Mouse (Mus musculus): ENCODE results near the gene Tmem102. TPM values are rescaled to one million over a fixed set of nuclear protein-coding genes. Genes with fewer than 3 reads are reported as not detected.
A peak's percentile ranks its signal among the peaks of the same experiment; 100 is the strongest.

Gene Tmem102
- polyA plus RNA-seq (2011; ENCODE audit: insufficient read depth, insufficient read length, low read depth, missing spikeins): 10.1 and 11.6 TPM in 2 replicates

- H3K36me3 ChIP-seq (ENCODE audit: control insufficient read depth, insufficient read depth, low read length, poor library complexity, severe bottlenecking): no peaks in the 10 kb centered on the region
- no peaks in the 10 kb centered on the region for H3K9me3 ChIP-seq (replicated peaks; ENCODE audit: control insufficient read depth, insufficient read depth, low read length, poor library complexity, severe bottlenecking)
- H3K27me3 ChIP-seq (ENCODE audit: control insufficient read depth, insufficient read depth, low read length, poor library complexity, severe bottlenecking): peaks cover 12% of the 10 kb centered on the region
- H3K27ac ChIP-seq (ENCODE audit: insufficient read depth, low read length): peak within 1 kb of the TSS; percentile 9; the same call in 1 of the 2 replicates
- no peaks in the 10 kb centered on the region for H3K4me1 ChIP-seq (ENCODE audit: control insufficient read depth, insufficient read depth, low read length)
- TF ChIP-seq EP300 (IDR thresholded peaks at IDR 0.05; ENCODE audit: insufficient read depth, low read depth, low read length) (no peak), POLR2A (IDR thresholded peaks at IDR 0.05; ENCODE audit: insufficient read depth, low read length) (peak; percentile 28)
- peak within 1 kb of the TSS; percentile 76 for H3K4me3 ChIP-seq (ENCODE audit: low read depth, low read length)
- H3K9ac ChIP-seq (ENCODE audit: low read depth, poor library complexity, severe bottlenecking): peak within 1 kb of the TSS; percentile 90
Measured at GRCm38 (mm10) chr11:69804972-69805909, at the start of gene Tmem102. Gene Tmem102 (minus strand): TSS chr11:69805624.

- Histone ChIP-seq H3K9ac (ENCODE audit: low read depth, poor library complexity, severe bottlenecking) (no peak overlapping the region), H3K4me3 (ENCODE audit: low read depth, low read length) (no peak overlapping the region), H3K9me3 (replicated peaks; ENCODE audit: control insufficient read depth, insufficient read depth, low read length, poor library complexity, severe bottlenecking) (no peaks in the 10 kb centered on the region), H3K27ac (ENCODE audit: insufficient read depth, low read length) (no peak overlapping the region; the same call in 1 of the 2 replicates), H3K4me1 (ENCODE audit: control insufficient read depth, insufficient read depth, low read length) (no peaks in the 10 kb centered on the region), H3K27me3 (ENCODE audit: control insufficient read depth, insufficient read depth, low read length, poor library complexity, severe bottlenecking) (no peaks in the 10 kb centered on the region), H3K36me3 (ENCODE audit: control insufficient read depth, insufficient read depth, low read length, poor library complexity, severe bottlenecking) (peaks cover 14% of the 10 kb centered on the region)
- TF ChIP-seq CTCF (IDR thresholded peaks at IDR 0.05; ENCODE audit: low read depth, low read length) (no peak), EP300 (IDR thresholded peaks at IDR 0.05; ENCODE audit: insufficient read depth, low read depth, low read length) (no peak), POLR2A (IDR thresholded peaks at IDR 0.05; ENCODE audit: insufficient read depth, low read length) (no peak)
Measured at GRCm38 (mm10) chr11:69854680-69855079, 49.3 kb upstream of the Tmem102 start.

- H3K4me1 ChIP-seq (ENCODE audit: control insufficient read depth, insufficient read depth, low read length): no peaks in the 10 kb centered on the region
- H3K36me3 ChIP-seq (ENCODE audit: control insufficient read depth, insufficient read depth, low read length, poor library complexity, severe bottlenecking): peaks cover 14% of the 10 kb centered on the region
- no peaks in the 10 kb centered on the region for H3K9me3 ChIP-seq (replicated peaks; ENCODE audit: control insufficient read depth, insufficient read depth, low read length, poor library complexity, severe bottlenecking)
- no peak overlapping the region for H3K27ac ChIP-seq (ENCODE audit: insufficient read depth, low read length)
- TF ChIP-seq POLR2A (IDR thresholded peaks at IDR 0.05; ENCODE audit: insufficient read depth, low read length) (no peak), EP300 (IDR thresholded peaks at IDR 0.05; ENCODE audit: insufficient read depth, low read depth, low read length) (no peak), CTCF (IDR thresholded peaks at IDR 0.05; ENCODE audit: low read depth, low read length) (no peak)
- H3K4me3 ChIP-seq (ENCODE audit: low read depth, low read length): no peak overlapping the region
- no peak overlapping the region for H3K9ac ChIP-seq (ENCODE audit: low read depth, poor library complexity, severe bottlenecking)
- no peaks in the 10 kb centered on the region for H3K27me3 ChIP-seq (ENCODE audit: control insufficient read depth, insufficient read depth, low read length, poor library complexity, severe bottlenecking)
Measured at GRCm38 (mm10) chr11:69853994-69854393, 48.6 kb upstream of the Tmem102 start.

- TF ChIP-seq POLR2A (IDR thresholded peaks at IDR 0.05; ENCODE audit: insufficient read depth, low read length) (no peak), EP300 (IDR thresholded peaks at IDR 0.05; ENCODE audit: insufficient read depth, low read depth, low read length) (no peak), CTCF (IDR thresholded peaks at IDR 0.05; ENCODE audit: low read depth, low read length) (no peak)
- H3K27me3 ChIP-seq (ENCODE audit: control insufficient read depth, insufficient read depth, low read length, poor library complexity, severe bottlenecking): no peaks in the 10 kb centered on the region
- H3K9me3 ChIP-seq (replicated peaks; ENCODE audit: control insufficient read depth, insufficient read depth, low read length, poor library complexity, severe bottlenecking): no peaks in the 10 kb centered on the region
- H3K4me3 ChIP-seq (ENCODE audit: low read depth, low read length): no peak overlapping the region
- H3K9ac ChIP-seq (ENCODE audit: low read depth, poor library complexity, severe bottlenecking): no peak overlapping the region
- no peak overlapping the region for H3K27ac ChIP-seq (ENCODE audit: insufficient read depth, low read length)
- H3K4me1 ChIP-seq (ENCODE audit: control insufficient read depth, insufficient read depth, low read length): peaks cover 2% of the 10 kb centered on the region
- H3K36me3 ChIP-seq (ENCODE audit: control insufficient read depth, insufficient read depth, low read length, poor library complexity, severe bottlenecking): peaks cover 14% of the 10 kb centered on the region
Measured at GRCm38 (mm10) chr11:69850754-69851153, 45.3 kb upstream of the Tmem102 start.

- Histone ChIP-seq H3K36me3 (ENCODE audit: control insufficient read depth, insufficient read depth, low read length, poor library complexity, severe bottlenecking) (peaks cover 14% of the 10 kb centered on the region), H3K4me1 (ENCODE audit: control insufficient read depth, insufficient read depth, low read length) (peaks cover 4% of the 10 kb centered on the region), H3K27me3 (ENCODE audit: control insufficient read depth, insufficient read depth, low read length, poor library complexity, severe bottlenecking) (no peaks in the 10 kb centered on the region), H3K27ac (ENCODE audit: insufficient read depth, low read length) (no peak overlapping the region), H3K9me3 (replicated peaks; ENCODE audit: control insufficient read depth, insufficient read depth, low read length, poor library complexity, severe bottlenecking) (no peaks in the 10 kb centered on the region), H3K4me3 (ENCODE audit: low read depth, low read length) (no peak overlapping the region), H3K9ac (ENCODE audit: low read depth, poor library complexity, severe bottlenecking) (no peak overlapping the region)
- TF ChIP-seq EP300 (IDR thresholded peaks at IDR 0.05; ENCODE audit: insufficient read depth, low read depth, low read length) (no peak), CTCF (IDR thresholded peaks at IDR 0.05; ENCODE audit: low read depth, low read length) (no peak), POLR2A (IDR thresholded peaks at IDR 0.05; ENCODE audit: insufficient read depth, low read length) (no peak)
Measured at GRCm38 (mm10) chr11:69849884-69850283, 44.5 kb upstream of the Tmem102 start.

GRCm38 (mm10) chr11:69849128-69849527, 43.7 kb upstream of the Tmem102 start:
- H3K4me3 ChIP-seq (ENCODE audit: low read depth, low read length): no peak overlapping the region
- H3K36me3 ChIP-seq (ENCODE audit: control insufficient read depth, insufficient read depth, low read length, poor library complexity, severe bottlenecking): peaks cover 14% of the 10 kb centered on the region

More at GRCm38 (mm10) chr11:69849128-69849527, 43.7 kb upstream of the Tmem102 start:
- Histone ChIP-seq H3K9me3 (replicated peaks; ENCODE audit: control insufficient read depth, insufficient read depth, low read length, poor library complexity, severe bottlenecking) (no peaks in the 10 kb centered on the region), H3K27me3 (ENCODE audit: control insufficient read depth, insufficient read depth, low read length, poor library complexity, severe bottlenecking) (no peaks in the 10 kb centered on the region), H3K4me1 (ENCODE audit: control insufficient read depth, insufficient read depth, low read length) (peaks cover 4% of the 10 kb centered on the region), H3K9ac (ENCODE audit: low read depth, poor library complexity, severe bottlenecking) (no peak overlapping the region), H3K27ac (ENCODE audit: insufficient read depth, low read length) (no peak overlapping the region)
- TF ChIP-seq EP300 (IDR thresholded peaks at IDR 0.05; ENCODE audit: insufficient read depth, low read depth, low read length): no peak
- no peak for TF ChIP-seq CTCF (IDR thresholded peaks at IDR 0.05; ENCODE audit: low read depth, low read length)
- no peak for TF ChIP-seq POLR2A (IDR thresholded peaks at IDR 0.05; ENCODE audit: insufficient read depth, low read length)
